Mouse (Mus musculus) liver, embryonic 14 days (tissue): ENCODE data around the gene Tlk1. TPM values are rescaled to one million over a fixed set of nuclear protein-coding genes. Genes with fewer than 3 reads are reported as not detected.

Source experiments
- polyA plus RNA-seq: library from polyadenylated mRNA; depleted of rRNA; stranded (reverse); fragments of >200 nt; gene quantifications from 2 replicates; pipeline ENCODE4 v1.2.3, GENCODE M21; 2012; rRNA removed

The Tlk1 gene
- 25.7 and 28.0 TPM in 2 replicates for polyA plus RNA-seq

DNA sequence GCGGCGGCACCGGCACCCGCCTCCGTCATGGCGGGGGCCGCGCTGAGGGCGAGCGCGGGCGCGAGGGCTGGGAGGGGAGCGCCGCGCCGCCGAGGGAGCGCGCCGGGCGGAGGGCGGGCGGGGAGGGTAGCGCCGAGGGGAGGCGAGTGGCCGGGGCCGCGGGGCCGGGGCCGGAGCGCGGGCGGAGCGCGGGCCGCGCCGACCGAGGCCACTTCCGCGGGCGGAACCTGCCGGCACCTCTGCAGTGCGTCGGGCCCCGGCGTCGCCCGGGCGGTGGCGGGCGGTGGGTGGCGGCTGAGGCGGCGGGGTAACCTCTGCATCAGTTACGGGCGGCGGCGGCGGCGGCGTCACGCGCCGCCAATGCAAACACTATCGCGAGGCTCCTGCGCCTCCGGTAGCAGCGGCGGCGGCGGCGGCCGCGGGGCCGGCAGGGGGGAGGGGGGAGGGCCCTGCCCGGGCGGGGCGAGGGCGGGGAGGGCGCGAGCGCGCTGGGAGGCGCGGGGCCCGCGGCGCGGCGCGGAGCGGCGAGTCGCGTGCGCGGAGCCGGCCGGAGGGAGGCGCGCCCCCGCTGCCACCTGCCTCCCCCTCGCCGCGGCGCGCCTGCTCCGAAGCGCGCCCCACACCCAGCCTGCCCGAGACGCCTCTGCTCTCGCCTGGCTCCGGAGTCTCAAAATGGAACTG, at the start of gene Tlk1:
Gene Tlk1, minus strand, starts transcription at position 358 of the 681 bp plus-strand sequence.

Other genes starting within 250 kb of the Tlk1 start
- 20.9 and 24.5 TPM in 2 replicates for gene Gorasp2, start 164.2 kb downstream of the Tlk1 start, polyA plus RNA-seq
- gene Gm26558, start 163.6 kb downstream of the Tlk1 start, polyA plus RNA-seq: 0.09 and 0.16 TPM in 2 replicates
- 2.8 and 3.2 TPM in 2 replicates for gene Dcaf17, start 229.6 kb upstream of the Tlk1 start, polyA plus RNA-seq
- gene Mettl8, start 229.9 kb upstream of the Tlk1 start, polyA plus RNA-seq: 4.7 and 5.6 TPM in 2 replicates